Mouse (Mus musculus): ENCODE results near the gene Ndrg4. TPM values are rescaled to one million over a fixed set of nuclear protein-coding genes. Genes with fewer than 3 reads are reported as not detected.

Gene Ndrg4
- polyA plus RNA-seq, 1 experiment from 2014 or later = 13.1 TPM

DNA sequence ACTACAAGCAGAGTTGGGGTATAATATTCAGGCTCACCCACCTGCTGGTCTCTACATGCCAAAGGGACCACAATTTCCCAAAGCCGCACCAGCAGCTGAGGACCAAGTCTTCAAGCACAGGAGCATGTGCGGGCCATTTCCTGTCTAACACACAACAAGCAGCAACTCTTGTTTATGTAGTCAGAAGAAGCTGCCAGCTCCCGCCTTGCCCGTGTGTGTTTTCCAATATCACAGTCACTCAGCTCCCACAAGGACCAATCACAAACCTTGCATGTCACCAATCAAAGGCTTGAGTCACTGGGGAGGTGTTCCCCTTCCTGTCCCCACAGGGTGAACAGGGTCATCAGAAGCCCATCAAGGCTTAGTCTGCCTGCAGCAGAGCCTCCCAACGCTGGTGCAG lies 23.4 kb upstream of the Ndrg4 start:
- H3K4me2 ChIP-seq (replicated peaks; ENCODE audit: low read depth) = no peak overlapping the region
- ATAC-seq = no peak

DNA sequence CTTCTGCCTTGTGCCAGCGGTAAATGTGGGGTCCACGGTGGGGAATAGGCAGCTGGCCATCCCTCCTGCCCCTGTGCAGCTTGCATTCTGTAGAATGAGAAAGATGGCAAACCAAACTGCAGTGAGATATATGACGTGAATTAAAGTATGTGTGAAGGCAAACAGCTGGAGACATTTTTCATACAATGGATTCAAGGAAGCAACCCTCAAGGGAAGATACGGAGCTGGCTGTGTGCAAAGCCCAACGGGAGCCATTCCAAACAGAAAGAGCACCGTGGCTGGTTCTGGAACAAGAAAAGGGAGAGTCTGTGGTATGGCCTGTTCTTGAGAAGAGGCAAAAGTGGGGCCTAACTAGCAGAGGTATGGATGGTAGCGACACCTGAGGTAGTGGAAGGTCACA lies 20.9 kb upstream of the Ndrg4 start:
- Histone ChIP-seq H3K9me3 (ENCODE audit: control insufficient read depth) (no peaks in the 10 kb centered on the region), H3K4me1 (replicated peaks; ENCODE audit: control insufficient read depth, insufficient read depth, low read length) (no peaks in the 10 kb centered on the region), H3K4me3 (ENCODE audit: low read depth, low read length) (no peak overlapping the region), H3K27me3 (replicated peaks; ENCODE audit: control insufficient read depth, insufficient read depth, low read length) (no peaks in the 10 kb centered on the region), H3K36me3 (ENCODE audit: control insufficient read depth, insufficient read depth) (no peaks in the 10 kb centered on the region), H3K4me2 (replicated peaks; ENCODE audit: low read depth) (no peak overlapping the region), H3K9ac (ENCODE audit: low read depth, low read length) (no peak overlapping the region), H3K27ac (ENCODE audit: low read depth, low read length) (no peak overlapping the region)
- ATAC-seq = no peak
- 70% methylated on average over 7 of the region's 7 CpGs for WGBS
- TF ChIP-seq CTCF (IDR thresholded peaks at IDR 0.05; ENCODE audit: low read depth) = no peak

More for the DNA sequence above, 23.4 kb upstream of the Ndrg4 start:
- TF ChIP-seq CTCF (IDR thresholded peaks at IDR 0.05; ENCODE audit: low read depth) = no peak
- Histone ChIP-seq H3K27me3 (replicated peaks; ENCODE audit: control insufficient read depth, insufficient read depth, low read length) (no peaks in the 10 kb centered on the region), H3K4me1 (replicated peaks; ENCODE audit: control insufficient read depth, insufficient read depth, low read length) (no peaks in the 10 kb centered on the region), H3K27ac (ENCODE audit: low read depth, low read length) (no peak overlapping the region), H3K9me3 (ENCODE audit: control insufficient read depth) (no peaks in the 10 kb centered on the region), H3K9ac (ENCODE audit: low read depth, low read length) (no peak overlapping the region), H3K4me3 (ENCODE audit: low read depth, low read length) (no peak overlapping the region), H3K36me3 (ENCODE audit: control insufficient read depth, insufficient read depth) (no peaks in the 10 kb centered on the region)
- 68% methylated on average over 5 of the region's 5 CpGs for WGBS

DNA sequence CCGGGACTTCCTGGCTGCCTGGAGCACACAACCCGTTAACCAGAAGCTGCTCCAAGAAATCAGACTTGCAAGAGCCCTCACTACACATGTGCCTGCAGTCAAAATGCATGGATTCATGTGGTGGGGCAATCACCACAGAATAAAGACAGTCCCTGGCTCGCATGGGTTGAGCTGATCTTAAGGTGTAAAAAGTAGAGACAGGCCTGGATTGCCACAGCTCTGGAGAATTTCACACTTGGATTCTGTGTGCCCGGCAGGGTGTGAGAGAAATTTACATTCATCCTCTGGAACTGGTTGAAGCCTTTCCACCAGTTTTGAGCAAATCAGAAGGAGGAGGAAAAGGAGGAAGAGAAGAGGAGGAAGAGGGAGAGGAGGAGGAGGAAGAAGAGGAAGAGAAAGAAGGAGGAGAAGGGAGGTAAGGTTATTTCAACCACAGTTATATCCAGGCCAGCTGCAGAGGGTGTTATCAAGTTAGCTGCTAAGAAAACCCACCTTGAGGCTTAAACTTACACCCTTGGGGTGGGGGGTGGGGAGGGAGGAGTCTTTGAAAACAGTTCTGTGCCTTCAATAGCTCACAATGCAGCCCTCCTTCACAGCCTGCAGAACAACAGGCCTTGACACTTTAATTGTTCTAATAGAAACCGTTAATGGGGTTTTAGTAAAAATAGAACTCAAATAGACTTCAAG lies 20.3 kb upstream of the Ndrg4 start:
- H3K9me3 ChIP-seq (ENCODE audit: control insufficient read depth) = no peaks in the 10 kb centered on the region
- no peak overlapping the region for H3K9ac ChIP-seq (ENCODE audit: low read depth, low read length)
- no peaks in the 10 kb centered on the region for H3K36me3 ChIP-seq (ENCODE audit: control insufficient read depth, insufficient read depth)
- H3K4me3 ChIP-seq (ENCODE audit: low read depth, low read length) = no peak overlapping the region
- H3K4me1 ChIP-seq (replicated peaks; ENCODE audit: control insufficient read depth, insufficient read depth, low read length) = no peaks in the 10 kb centered on the region
- ATAC-seq = no peak
- H3K27ac ChIP-seq (ENCODE audit: low read depth, low read length) = no peak overlapping the region
- TF ChIP-seq CTCF (IDR thresholded peaks at IDR 0.05; ENCODE audit: low read depth) = no peak
- no peak overlapping the region for H3K4me2 ChIP-seq (replicated peaks; ENCODE audit: low read depth)
- no peaks in the 10 kb centered on the region for H3K27me3 ChIP-seq (replicated peaks; ENCODE audit: control insufficient read depth, insufficient read depth, low read length)
- 65% methylated on average over 5 of the region's 5 CpGs for WGBS

DNA sequence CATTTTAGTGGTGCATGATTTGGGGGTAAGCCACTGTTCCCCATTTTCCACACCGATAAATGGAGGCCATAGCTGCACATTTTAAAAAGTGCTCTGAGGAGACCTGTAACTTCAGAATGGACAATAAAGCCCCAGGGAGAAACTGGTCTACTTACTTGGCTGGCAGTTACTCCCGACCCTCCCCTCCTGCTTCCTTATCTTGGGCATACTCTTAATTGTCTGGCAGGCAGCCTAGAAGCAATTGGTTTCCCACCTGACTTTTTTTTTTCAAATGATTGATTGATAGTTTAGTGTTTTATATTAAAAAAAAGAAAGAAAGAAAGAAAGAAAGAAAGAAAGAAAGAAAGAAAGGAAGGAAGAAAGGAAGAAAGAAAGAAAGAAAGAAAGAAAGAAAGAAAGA lies 19.3 kb upstream of the Ndrg4 start:
- Histone ChIP-seq H3K9me3 (ENCODE audit: control insufficient read depth) (no peaks in the 10 kb centered on the region), H3K27ac (ENCODE audit: low read depth, low read length) (no peak overlapping the region), H3K4me2 (replicated peaks; ENCODE audit: low read depth) (no peak overlapping the region), H3K36me3 (ENCODE audit: control insufficient read depth, insufficient read depth) (no peaks in the 10 kb centered on the region), H3K27me3 (replicated peaks; ENCODE audit: control insufficient read depth, insufficient read depth, low read length) (no peaks in the 10 kb centered on the region), H3K4me1 (replicated peaks; ENCODE audit: control insufficient read depth, insufficient read depth, low read length) (0 out of 2 replicates have a peak, but pooled peaks cover 2% of the 10 kb centered on the region), H3K4me3 (ENCODE audit: low read depth, low read length) (no peak overlapping the region), H3K9ac (ENCODE audit: low read depth, low read length) (no peak overlapping the region)
- TF ChIP-seq CTCF (IDR thresholded peaks at IDR 0.05; ENCODE audit: low read depth) = no peak
- no peak for ATAC-seq
- 52% methylated on average over 2 of the region's 2 CpGs for WGBS

DNA sequence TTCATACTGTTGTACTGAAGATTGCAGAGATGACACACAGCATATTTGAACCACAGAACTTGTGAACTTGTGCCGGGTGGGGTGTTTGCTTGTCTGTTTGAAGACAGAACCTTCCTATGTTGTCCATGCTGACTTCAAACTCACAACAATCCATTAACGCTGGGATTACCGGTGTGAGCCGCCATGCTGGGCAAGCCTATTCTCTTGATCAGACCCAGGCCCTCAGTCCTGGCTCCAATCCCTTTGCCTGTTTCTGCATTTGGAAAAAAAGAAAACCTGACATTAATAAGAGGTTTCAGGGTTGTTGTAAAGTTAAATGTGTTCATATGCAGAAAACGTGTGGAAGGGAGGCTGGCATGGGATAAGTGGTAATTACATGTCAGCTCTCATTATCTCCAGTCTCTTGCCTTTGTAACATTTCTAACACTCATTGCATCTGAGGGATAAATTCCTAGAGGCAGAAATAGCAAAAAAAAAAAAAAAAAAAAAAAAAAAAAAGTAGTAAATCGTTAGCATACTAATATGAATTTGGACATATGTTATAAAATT lies 16.4 kb upstream of the Ndrg4 start:
- 86% methylated on average over 6 of the region's 6 CpGs for WGBS
- no peak overlapping the region for H3K4me2 ChIP-seq (replicated peaks; ENCODE audit: low read depth)
- 0 out of 2 replicates have a peak, but pooled peaks cover 2% of the 10 kb centered on the region for H3K4me1 ChIP-seq (replicated peaks; ENCODE audit: control insufficient read depth, insufficient read depth, low read length)
- no peak overlapping the region for H3K4me3 ChIP-seq (ENCODE audit: low read depth, low read length)
- H3K27me3 ChIP-seq (replicated peaks; ENCODE audit: control insufficient read depth, insufficient read depth, low read length) = no peaks in the 10 kb centered on the region
- no peak overlapping the region for H3K27ac ChIP-seq (ENCODE audit: low read depth, low read length)
- no peak overlapping the region for H3K9ac ChIP-seq (ENCODE audit: low read depth, low read length)
- TF ChIP-seq CTCF (IDR thresholded peaks at IDR 0.05; ENCODE audit: low read depth) = no peak
- H3K9me3 ChIP-seq (ENCODE audit: control insufficient read depth) = no peaks in the 10 kb centered on the region
- no peak for ATAC-seq
- no peaks in the 10 kb centered on the region for H3K36me3 ChIP-seq (ENCODE audit: control insufficient read depth, insufficient read depth)

DNA sequence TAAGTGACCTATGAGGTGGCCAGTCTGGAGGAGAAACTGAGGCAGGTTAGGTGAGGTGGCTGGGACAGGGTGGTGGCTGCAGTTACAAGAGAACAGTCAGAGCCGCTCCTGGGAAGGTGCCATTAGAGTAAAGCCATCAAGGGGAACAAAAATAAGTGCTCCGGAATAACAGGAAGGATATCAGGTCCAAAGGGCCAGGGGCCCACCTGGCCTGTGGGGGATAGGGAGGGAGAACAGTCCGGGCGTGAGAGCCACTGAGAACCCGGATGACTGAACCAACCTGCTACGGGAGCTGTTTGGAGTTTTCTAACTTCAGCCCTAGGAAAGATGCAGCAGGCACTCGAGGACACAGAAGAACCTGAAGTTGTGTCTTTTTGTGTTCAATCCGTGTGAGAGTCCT lies 15.7 kb upstream of the Ndrg4 start:
- 39% methylated on average over 8 of the region's 8 CpGs for WGBS
- H3K4me1 ChIP-seq (replicated peaks; ENCODE audit: control insufficient read depth, insufficient read depth, low read length) = 0 out of 2 replicates have a peak, but pooled peaks cover 2% of the 10 kb centered on the region
- H3K27ac ChIP-seq (ENCODE audit: low read depth, low read length) = no peak overlapping the region
- no peaks in the 10 kb centered on the region for H3K36me3 ChIP-seq (ENCODE audit: control insufficient read depth, insufficient read depth)
- H3K9me3 ChIP-seq (ENCODE audit: control insufficient read depth) = no peaks in the 10 kb centered on the region
- no peak for TF ChIP-seq CTCF (IDR thresholded peaks at IDR 0.05; ENCODE audit: low read depth)
- H3K4me2 ChIP-seq (replicated peaks; ENCODE audit: low read depth) = peak overlapping the region; percentile 38
- no peak overlapping the region for H3K4me3 ChIP-seq (ENCODE audit: low read depth, low read length)
- H3K9ac ChIP-seq (ENCODE audit: low read depth, low read length) = no peak overlapping the region
- peak; percentile 59 for ATAC-seq
- no peaks in the 10 kb centered on the region for H3K27me3 ChIP-seq (replicated peaks; ENCODE audit: control insufficient read depth, insufficient read depth, low read length)

Measured in intestine, postnatal 0 days (tissue).